Mouse (Mus musculus): Measurements from ENCODE around the gene H2-D1.

DNA sequence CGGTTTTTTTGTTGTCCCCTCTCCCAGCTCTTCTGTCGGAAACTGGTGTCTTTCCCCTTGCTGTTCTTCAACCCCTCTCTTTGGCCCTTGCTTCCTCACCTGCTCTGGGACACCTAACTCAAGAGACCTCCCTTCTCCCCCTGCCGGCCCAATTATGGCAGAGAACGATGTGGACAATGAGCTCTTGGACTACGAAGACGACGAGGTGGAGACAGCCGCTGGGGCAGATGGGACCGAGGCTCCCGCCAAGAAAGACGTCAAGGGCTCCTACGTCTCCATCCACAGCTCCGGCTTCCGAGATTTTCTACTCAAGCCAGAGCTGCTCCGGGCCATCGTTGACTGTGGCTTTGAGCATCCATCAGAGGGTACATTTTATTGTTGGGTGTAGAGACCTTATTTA lies 19.4 kb upstream of the H2-D1 start:
- TF ChIP-seq POLR2A (IDR thresholded peaks at IDR 0.05; ENCODE audit: insufficient read depth, low read depth, low read length) (no peak), EP300 (IDR thresholded peaks at IDR 0.05; ENCODE audit: insufficient read depth, low read depth, low read length) (no peak)
